Mouse (Mus musculus) C2C12 (cell line): ENCODE data around the gene Pon3. TPM values are rescaled to one million over a fixed set of nuclear protein-coding genes. Genes with fewer than 3 reads are reported as not detected.
"Not testable (repeated sequence)": the region's sequence is repeated elsewhere in the genome, so short reads cannot be mapped to it uniquely, and the experiment has no call there.

Experiments
- H3K27me3 ChIP-seq: one replicate; pipeline ENCODE4 v1.6.1; 2011; ENCODE audit not compliant: control insufficient read depth, insufficient read depth, insufficient read length
- H3K36me3 ChIP-seq: one replicate; pipeline ENCODE4 v1.6.1; 2011; ENCODE audit not compliant: control insufficient read depth, insufficient read depth
- H3K4me3 ChIP-seq: one replicate; pipeline ENCODE4 v1.5.1; 2011; ENCODE audit warnings: mild to moderate bottlenecking, control low read depth; ENCODE audit not compliant: poor library complexity, insufficient read depth, severe bottlenecking
- H3K79me2 ChIP-seq: one replicate; pipeline ENCODE4 v1.6.1; 2011; ENCODE audit not compliant: control insufficient read depth, insufficient read depth
- H3K79me3 ChIP-seq: one replicate; pipeline ENCODE4 v1.6.1; 2011; ENCODE audit warnings: low read depth, control low read depth
- H3ac ChIP-seq: one replicate; pipeline ENCODE3; 2011; ENCODE audit warnings: low read depth; ENCODE audit not compliant: control insufficient read depth, insufficient read length
- CEBPB ChIP-seq: IDR thresholded peaks from one replicate; pipeline ENCODE4 v1.6.1; 2011; ENCODE audit warnings: low read depth, mild to moderate bottlenecking, control low read depth, moderate library complexity
- CTCF ChIP-seq: IDR thresholded peaks from one replicate; pipeline ENCODE4 v1.5.1; 2011; ENCODE audit not compliant: control insufficient read depth, insufficient read depth, insufficient read length
- FOSL1 ChIP-seq: IDR thresholded peaks from one replicate; pipeline ENCODE4 v1.8.0; 2011; ENCODE audit warnings: mild to moderate bottlenecking, low read length; ENCODE audit not compliant: poor library complexity, insufficient read depth, severe bottlenecking
- MAX ChIP-seq: IDR thresholded peaks from one replicate; pipeline ENCODE4 v1.6.1; 2011; ENCODE audit warnings: mild to moderate bottlenecking, control low read depth
- MYOD1 ChIP-seq: IDR thresholded peaks from one replicate; pipeline ENCODE4 v1.6.1; 2011; ENCODE audit warnings: low read depth; ENCODE audit not compliant: control insufficient read depth, insufficient read length
- MYOG ChIP-seq: IDR thresholded peaks from one replicate; pipeline ENCODE4 v1.6.1; 2011; ENCODE audit not compliant: control insufficient read depth, insufficient read length; ENCODE audit errors: extremely low read depth
- USF1 ChIP-seq: IDR thresholded peaks from one replicate; pipeline ENCODE4 v1.6.1; 2011; ENCODE audit warnings: low read depth, mild to moderate bottlenecking, control low read depth, moderate library complexity
- polyA plus RNA-seq: library from polyadenylated mRNA; unstranded; fragments of >200 nt; fragmentation: generic; extraction: Trizol; gene quantifications from one replicate; pipeline ENCODE4 v1.2.1, GENCODE M21; 2012; ENCODE audit warnings: missing spikeins

Pon3 gene
- polyA plus RNA-seq, 1 experiment, result 0.78 TPM

DNA sequence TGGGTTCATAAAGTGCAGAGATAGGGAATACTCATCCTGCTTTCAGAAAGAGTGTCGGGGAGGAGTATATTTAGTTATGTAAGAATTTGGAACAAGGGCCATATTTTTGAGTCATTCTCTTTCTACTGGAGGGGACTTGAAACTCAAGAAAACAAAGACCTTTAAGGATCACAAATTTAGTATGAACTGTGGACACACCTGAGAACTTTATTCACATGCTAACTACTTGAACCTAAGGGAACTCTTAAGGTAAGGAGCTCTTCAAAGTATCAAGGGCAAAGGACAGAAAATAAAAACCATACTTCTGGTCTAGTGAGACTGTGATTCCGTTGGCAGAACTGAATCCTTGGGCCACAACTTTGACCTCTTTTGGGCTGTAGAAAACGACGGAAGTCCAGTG, 24.1 kb downstream of the Pon3 start:
- TF ChIP-seq CEBPB, result no peak
- no peak for TF ChIP-seq USF1
- no peak for TF ChIP-seq MAX
- TF ChIP-seq FOSL1, result no peak
- TF ChIP-seq CTCF, result no peak
- no peak for TF ChIP-seq MYOD1
- TF ChIP-seq MYOG, result no peak
- Histone ChIP-seq H3K4me3 (no peak overlapping the region), H3ac (no peak overlapping the region), H3K79me3 (no peaks in the 10 kb centered on the region), H3K36me3 (no peaks in the 10 kb centered on the region), H3K27me3 (no peaks in the 10 kb centered on the region), H3K79me2 (no peaks in the 10 kb centered on the region)

DNA sequence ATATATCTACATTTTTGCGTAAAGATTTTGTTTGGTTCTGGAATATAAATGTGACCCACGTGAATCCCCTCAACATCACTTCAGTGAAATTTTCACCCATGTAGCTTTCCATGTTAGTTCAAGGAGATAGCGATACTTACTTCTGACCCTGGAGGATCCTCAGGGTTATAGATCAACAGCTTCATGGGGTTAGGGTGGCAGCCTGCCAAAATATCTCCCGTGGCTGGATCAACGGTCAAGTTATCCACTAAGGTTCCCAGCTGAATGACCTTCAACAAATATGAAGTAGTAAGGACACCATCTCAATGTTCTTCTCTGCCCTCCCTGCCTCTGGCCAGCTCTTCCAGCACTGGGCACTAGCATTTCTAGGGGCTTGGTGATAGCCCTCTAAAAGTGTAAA, 25.8 kb downstream of the Pon3 start:
- Histone ChIP-seq H3ac (no peak overlapping the region), H3K4me3 (no peak overlapping the region), H3K27me3 (no peaks in the 10 kb centered on the region), H3K79me3 (no peaks in the 10 kb centered on the region), H3K79me2 (no peaks in the 10 kb centered on the region), H3K36me3 (no peaks in the 10 kb centered on the region)
- no peak for TF ChIP-seq USF1

DNA sequence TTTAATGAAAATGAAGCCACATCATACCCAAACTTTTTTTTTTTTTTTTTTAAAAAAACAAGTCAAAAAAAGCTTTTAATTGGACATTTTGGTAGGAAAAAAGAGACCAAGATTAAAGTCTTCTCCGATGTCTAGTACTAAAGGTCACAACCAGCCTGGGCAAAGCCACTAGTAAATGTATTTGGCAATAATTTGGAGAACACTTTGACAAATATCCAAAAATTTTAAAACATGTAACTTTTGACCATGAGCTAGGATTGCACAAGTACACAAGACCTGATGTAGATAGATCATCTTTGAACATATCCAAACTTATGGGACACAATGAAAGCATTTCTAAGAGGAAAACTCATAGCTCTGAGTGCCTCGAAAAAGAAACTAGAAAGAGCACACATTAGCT, 32.5 kb downstream of the Pon3 start:
- not testable (repeated sequence) for H3K27me3 ChIP-seq, H3K36me3 ChIP-seq, H3K4me3 ChIP-seq, H3K79me2 ChIP-seq, H3ac ChIP-seq, H3K79me3 ChIP-seq

DNA sequence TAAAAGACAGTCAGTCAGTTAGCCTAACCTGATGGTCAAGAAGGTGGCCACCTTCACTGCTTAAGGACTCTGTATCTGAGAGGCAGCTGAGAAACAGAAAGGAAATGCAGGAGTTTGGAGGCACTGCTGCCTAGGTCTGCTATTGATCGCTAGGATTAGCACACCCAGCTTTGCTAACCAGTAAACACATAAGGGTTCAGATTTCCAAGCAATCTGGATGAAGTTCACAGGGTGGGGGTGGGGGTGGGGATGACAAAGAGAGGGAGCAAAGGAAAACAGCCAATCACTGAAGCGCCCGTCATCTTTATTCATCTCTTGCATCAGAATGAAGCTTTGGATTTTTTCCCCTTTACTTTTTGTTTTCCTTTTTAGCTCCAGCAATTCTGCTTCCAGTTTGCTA, 34.0 kb downstream of the Pon3 start:
- no peak overlapping the region for H3ac ChIP-seq
- TF ChIP-seq MYOD1 (no peak), CTCF (no peak), MAX (no peak), USF1 (no peak), MYOG (no peak), FOSL1 (no peak), CEBPB (no peak)
- no peak overlapping the region for H3K4me3 ChIP-seq
- H3K79me2 ChIP-seq, result no peaks in the 10 kb centered on the region
- H3K36me3 ChIP-seq, result no peaks in the 10 kb centered on the region
- no peaks in the 10 kb centered on the region for H3K79me3 ChIP-seq
- H3K27me3 ChIP-seq, result no peaks in the 10 kb centered on the region

DNA sequence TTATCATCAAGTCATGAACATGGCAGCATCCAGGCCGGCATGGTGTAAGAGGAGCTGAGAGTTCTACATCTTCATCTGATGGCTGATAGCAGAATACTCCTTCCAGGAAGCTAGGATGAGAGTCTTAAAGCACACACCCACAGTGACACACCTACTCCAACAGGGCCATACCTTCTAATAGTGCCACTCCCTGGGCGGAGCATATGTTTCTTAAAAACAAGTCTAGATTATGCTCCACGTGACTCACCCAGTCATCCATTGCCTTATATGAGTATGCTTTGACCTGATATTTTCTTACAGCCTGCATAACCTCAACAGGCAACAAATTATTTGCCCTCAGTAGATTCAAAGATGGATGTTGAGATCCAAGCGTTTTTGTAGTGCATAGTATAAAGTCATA, 37.9 kb downstream of the Pon3 start:
- no peaks in the 10 kb centered on the region for H3K27me3 ChIP-seq
- H3K79me3 ChIP-seq, result no peaks in the 10 kb centered on the region
- H3ac ChIP-seq, result no peak overlapping the region
- H3K79me2 ChIP-seq, result no peaks in the 10 kb centered on the region
- H3K36me3 ChIP-seq, result no peaks in the 10 kb centered on the region
- TF ChIP-seq CTCF (no peak), USF1 (peak; percentile 43)
- no peak overlapping the region for H3K4me3 ChIP-seq

DNA sequence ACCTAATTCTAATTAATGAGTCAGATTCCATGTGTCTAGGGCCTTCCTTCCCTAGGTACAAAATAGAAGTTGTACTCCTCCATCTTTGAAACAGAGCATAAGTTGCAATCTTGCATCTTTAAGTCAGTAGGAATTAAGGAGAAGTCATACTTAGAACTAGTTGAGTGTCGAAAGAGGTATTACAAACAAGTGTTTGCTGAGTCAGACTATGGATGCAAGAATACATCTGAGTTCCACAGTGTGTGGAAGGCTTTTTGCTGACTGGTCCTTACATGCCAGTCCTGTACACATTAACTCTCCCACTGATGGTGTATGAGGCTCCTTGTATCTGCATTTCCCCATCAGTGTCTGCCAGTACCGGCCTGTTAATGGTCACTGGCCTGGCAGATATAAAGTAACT, 48.3 kb downstream of the Pon3 start:
- no peaks in the 10 kb centered on the region for H3K79me2 ChIP-seq
- H3ac ChIP-seq, result no peak overlapping the region
- H3K27me3 ChIP-seq, result no peaks in the 10 kb centered on the region
- TF ChIP-seq FOSL1, result no peak
- TF ChIP-seq USF1, result no peak
- no peak for TF ChIP-seq MYOD1
- no peak for TF ChIP-seq CEBPB
- no peak for TF ChIP-seq MAX
- TF ChIP-seq CTCF, result no peak
- TF ChIP-seq MYOG, result no peak
- no peaks in the 10 kb centered on the region for H3K36me3 ChIP-seq
- no peaks in the 10 kb centered on the region for H3K79me3 ChIP-seq
- H3K4me3 ChIP-seq, result no peak overlapping the region

DNA sequence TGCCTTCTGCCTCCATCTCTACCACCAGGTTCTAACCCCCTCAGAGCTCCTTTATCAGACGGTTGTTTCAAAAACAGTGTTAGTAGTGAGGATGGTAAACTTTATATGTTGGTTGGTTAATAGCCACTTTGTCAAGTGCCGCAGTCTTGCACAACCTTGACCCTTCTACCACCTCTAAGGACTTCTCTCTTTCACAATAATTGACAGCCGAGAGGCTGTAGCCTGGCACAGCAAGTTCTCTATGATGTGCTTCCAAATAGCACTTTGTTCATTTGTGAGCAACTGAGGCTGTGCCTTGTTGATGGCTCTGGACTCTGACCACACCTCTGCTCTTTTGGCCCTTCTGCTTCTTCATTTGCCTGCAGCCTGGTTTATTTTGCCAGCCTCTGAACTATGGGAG, 56.2 kb downstream of the Pon3 start:
- no peaks in the 10 kb centered on the region for H3K36me3 ChIP-seq
- no peak overlapping the region for H3ac ChIP-seq
- no peak for TF ChIP-seq MYOD1
- no peak for TF ChIP-seq USF1
- no peak for TF ChIP-seq CTCF
- no peak for TF ChIP-seq MYOG
- TF ChIP-seq CEBPB, result no peak
- TF ChIP-seq MAX, result no peak
- TF ChIP-seq FOSL1, result no peak
- no peaks in the 10 kb centered on the region for H3K79me2 ChIP-seq
- peaks cover 4% of the 10 kb centered on the region for H3K27me3 ChIP-seq
- H3K79me3 ChIP-seq, result no peaks in the 10 kb centered on the region
- no peak overlapping the region for H3K4me3 ChIP-seq
